Mouse (Mus musculus) thymus, adult 2 months (tissue): ENCODE results near the gene Cdh23.

Experiments used
- CTCF ChIP-seq: fragments of 200-500 bp; IDR thresholded peaks from 2 replicates; pipeline ENCODE4 v1.5.1; 2012; ENCODE audit warnings: mild to moderate bottlenecking, control low read depth, low read length, moderate library complexity, borderline replicate concordance; ENCODE audit not compliant: control insufficient read depth, poor library complexity, insufficient read depth; ENCODE audit errors: extremely low read depth
- POLR2A ChIP-seq: fragments of 200-500 bp; IDR thresholded peaks from 2 replicates; pipeline ENCODE4 v1.6.1; 2012; ENCODE audit warnings: mild to moderate bottlenecking, low read length, control low read depth, moderate library complexity; ENCODE audit not compliant: control insufficient read depth, poor library complexity, insufficient read depth; ENCODE audit errors: extremely low read depth

GRCm38 (mm10) chr10:60287161-60287560, 409.1 kb downstream of the Cdh23 start:
- TF ChIP-seq POLR2A, result no peak
- no peak for TF ChIP-seq CTCF
